Mouse (Mus musculus) C2C12 (cell line): ENCODE results near the gene Arhgef26. TPM values are rescaled to one million over a fixed set of nuclear protein-coding genes. Genes with fewer than 3 reads are reported as not detected.
A peak's percentile ranks its signal among the peaks of the same experiment; 100 is the strongest.

ENCODE experiments used
- H3K27me3 ChIP-seq: one replicate; pipeline ENCODE4 v1.6.1; 2011; ENCODE audit not compliant: control insufficient read depth, insufficient read depth, insufficient read length
- H3K36me3 ChIP-seq: one replicate; pipeline ENCODE4 v1.6.1; 2011; ENCODE audit not compliant: control insufficient read depth, insufficient read depth
- H3K4me3 ChIP-seq: one replicate; pipeline ENCODE4 v1.5.1; 2011; ENCODE audit warnings: mild to moderate bottlenecking, control low read depth; ENCODE audit not compliant: poor library complexity, insufficient read depth, severe bottlenecking
- H3K79me2 ChIP-seq: one replicate; pipeline ENCODE4 v1.6.1; 2011; ENCODE audit not compliant: control insufficient read depth, insufficient read depth
- H3K79me3 ChIP-seq: one replicate; pipeline ENCODE4 v1.6.1; 2011; ENCODE audit warnings: low read depth, control low read depth
- H3ac ChIP-seq: one replicate; pipeline ENCODE3; 2011; ENCODE audit warnings: low read depth; ENCODE audit not compliant: control insufficient read depth, insufficient read length
- CEBPB ChIP-seq: IDR thresholded peaks from one replicate; pipeline ENCODE4 v1.6.1; 2011; ENCODE audit warnings: low read depth, mild to moderate bottlenecking, control low read depth, moderate library complexity
- CTCF ChIP-seq: IDR thresholded peaks from one replicate; pipeline ENCODE4 v1.5.1; 2011; ENCODE audit not compliant: control insufficient read depth, insufficient read depth, insufficient read length
- FOSL1 ChIP-seq: IDR thresholded peaks from one replicate; pipeline ENCODE4 v1.8.0; 2011; ENCODE audit warnings: mild to moderate bottlenecking, low read length; ENCODE audit not compliant: poor library complexity, insufficient read depth, severe bottlenecking
- MAX ChIP-seq: IDR thresholded peaks from one replicate; pipeline ENCODE4 v1.6.1; 2011; ENCODE audit warnings: mild to moderate bottlenecking, control low read depth
- MYOD1 ChIP-seq: IDR thresholded peaks from one replicate; pipeline ENCODE4 v1.6.1; 2011; ENCODE audit warnings: low read depth; ENCODE audit not compliant: control insufficient read depth, insufficient read length
- MYOG ChIP-seq: IDR thresholded peaks from one replicate; pipeline ENCODE4 v1.6.1; 2011; ENCODE audit not compliant: control insufficient read depth, insufficient read length; ENCODE audit errors: extremely low read depth
- USF1 ChIP-seq: IDR thresholded peaks from one replicate; pipeline ENCODE4 v1.6.1; 2011; ENCODE audit warnings: low read depth, mild to moderate bottlenecking, control low read depth, moderate library complexity
- long read RNA-seq, 2 experiments: library from polyadenylated mRNA; unstranded; transcript quantifications; one replicate each; pipeline ENCODE4 v2.0.0; 2019 to 2020
- polyA plus RNA-seq: library from polyadenylated mRNA; unstranded; fragments of >200 nt; fragmentation: generic; extraction: Trizol; gene quantifications from one replicate; pipeline ENCODE4 v1.2.1, GENCODE M21; 2012; ENCODE audit warnings: missing spikeins

The Arhgef26 gene
- 1.9 TPM for polyA plus RNA-seq
- long read RNA-seq, experiment 1, partial matches to known transcripts: 0 of 2 reads
- long read RNA-seq, experiment 1, other reads (novel, unspliced or antisense): 2 of 2 reads
- long read RNA-seq, experiment 2, full-length matches to known transcripts: 12 of 23 reads
- long read RNA-seq, experiment 2, partial matches to known transcripts: 0 of 23 reads
- long read RNA-seq, experiment 2, other reads (novel, unspliced or antisense): 11 of 23 reads

DNA sequence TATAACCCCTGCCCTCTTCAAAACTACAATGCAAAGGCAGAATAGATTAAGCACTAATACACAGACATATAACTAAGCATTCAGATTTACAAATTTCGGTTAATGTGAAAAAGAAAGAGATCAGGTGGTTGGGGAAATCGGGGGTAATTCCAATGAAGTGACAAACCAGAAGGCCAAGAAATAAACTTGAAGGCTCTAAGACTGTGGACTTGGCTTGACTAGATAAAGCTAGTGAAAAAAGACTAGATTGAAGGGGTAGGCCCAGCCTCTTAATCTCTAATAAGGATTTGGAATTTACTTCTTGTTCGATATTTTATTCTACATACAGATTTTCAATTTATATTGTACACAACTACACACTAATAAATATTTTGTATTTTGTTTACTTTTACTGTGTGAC lies at the start of gene Arhgef26:
Arhgef26 (plus strand) TSS at position 301 of the 400 bp plus-strand sequence.
- TF ChIP-seq CTCF (no peak), MYOD1 (no peak), FOSL1 (no peak), MYOG (no peak), CEBPB (no peak)

DNA sequence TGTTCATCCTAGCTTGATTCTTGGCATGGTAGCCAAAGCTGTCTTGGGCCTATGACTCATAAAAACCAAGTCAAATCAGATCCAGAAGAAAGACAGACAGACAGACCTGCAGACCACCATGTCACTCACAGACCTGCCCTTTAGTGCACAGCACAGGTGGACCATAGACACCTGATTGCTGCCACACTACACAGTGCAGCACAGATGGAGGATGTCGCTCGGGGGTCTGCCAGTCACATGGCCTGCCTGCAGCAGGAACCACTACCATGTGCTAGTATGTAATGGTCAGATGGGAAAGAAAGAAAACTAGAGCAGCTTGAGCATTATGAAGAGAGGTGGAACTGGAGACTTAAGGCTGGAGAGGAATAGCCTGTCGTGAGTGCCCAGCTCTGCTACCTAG lies 27.7 kb upstream of the Arhgef26 start:
- Histone ChIP-seq H3ac (no peak overlapping the region), H3K27me3 (no peaks in the 10 kb centered on the region), H3K79me3 (no peaks in the 10 kb centered on the region), H3K4me3 (no peak overlapping the region), H3K36me3 (no peaks in the 10 kb centered on the region), H3K79me2 (no peaks in the 10 kb centered on the region)
- TF ChIP-seq CEBPB (no peak), CTCF (no peak), MYOD1 (no peak), MAX (no peak), USF1 (no peak), MYOG (no peak), FOSL1 (no peak)

More for the DNA sequence above, at the start of gene Arhgef26:
- no peaks in the 10 kb centered on the region for H3K79me2 ChIP-seq
- H3K79me3 ChIP-seq: no peaks in the 10 kb centered on the region
- no peaks in the 10 kb centered on the region for H3K36me3 ChIP-seq
- no peaks in the 10 kb centered on the region for H3K27me3 ChIP-seq
- peak within 1 kb of the TSS; percentile 11 for H3K4me3 ChIP-seq
- peak within 1 kb of the TSS; percentile 74 for H3ac ChIP-seq

DNA sequence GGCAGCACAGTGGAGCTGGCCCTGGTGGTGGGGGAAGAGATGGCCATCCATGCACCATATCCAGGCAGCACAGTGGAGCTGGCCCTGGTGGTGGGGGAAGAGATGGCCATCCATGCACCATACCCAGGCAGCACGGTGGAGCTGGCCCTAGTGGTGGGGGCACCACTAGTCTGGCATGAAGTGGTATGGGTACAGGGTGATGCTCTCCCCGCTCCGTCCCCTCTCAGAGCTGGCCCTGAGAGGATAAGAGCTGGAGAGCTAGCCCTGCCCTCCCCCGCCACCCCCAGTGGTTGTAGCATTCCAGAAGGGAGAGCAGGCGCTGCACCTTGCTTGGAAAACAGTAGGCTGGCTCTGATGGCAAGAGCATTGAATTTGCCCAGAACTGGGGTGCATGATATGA lies 26.9 kb upstream of the Arhgef26 start:
- Histone ChIP-seq H3K27me3 (no peaks in the 10 kb centered on the region), H3K79me2 (no peaks in the 10 kb centered on the region), H3K79me3 (no peaks in the 10 kb centered on the region), H3K36me3 (no peaks in the 10 kb centered on the region), H3K4me3 (no peak overlapping the region), H3ac (no peak overlapping the region)
- TF ChIP-seq FOSL1 (no peak), USF1 (no peak), MYOD1 (no peak), CTCF (no peak), MAX (no peak), CEBPB (no peak), MYOG (no peak)

DNA sequence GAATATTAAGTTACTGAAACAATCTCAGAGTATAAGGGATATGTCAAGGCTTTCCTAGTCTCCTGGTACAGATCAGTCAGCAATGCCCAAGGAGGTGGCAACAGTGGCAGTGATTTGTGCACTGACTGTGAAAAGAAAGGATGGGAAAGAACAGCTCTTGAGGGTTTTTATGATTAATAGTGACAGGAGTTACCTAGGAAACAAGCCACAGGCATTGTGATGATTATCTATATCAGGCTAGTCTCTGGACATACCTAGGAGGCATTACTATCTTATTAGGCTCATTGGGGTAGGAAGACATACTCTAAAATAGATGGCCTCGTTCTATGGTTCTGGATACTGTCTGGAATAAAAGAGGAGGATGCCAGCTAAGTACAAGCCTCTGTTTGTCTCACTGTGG lies 13.4 kb upstream of the Arhgef26 start:
- H3K27me3 ChIP-seq: no peaks in the 10 kb centered on the region
- H3ac ChIP-seq: no peak overlapping the region
- H3K36me3 ChIP-seq: no peaks in the 10 kb centered on the region
- no peaks in the 10 kb centered on the region for H3K79me2 ChIP-seq
- H3K4me3 ChIP-seq: no peak overlapping the region
- no peaks in the 10 kb centered on the region for H3K79me3 ChIP-seq
- no peak for TF ChIP-seq MAX
- no peak for TF ChIP-seq CEBPB
- no peak for TF ChIP-seq MYOD1
- TF ChIP-seq FOSL1: no peak
- TF ChIP-seq CTCF: no peak
- TF ChIP-seq USF1: no peak
- TF ChIP-seq MYOG: no peak

DNA sequence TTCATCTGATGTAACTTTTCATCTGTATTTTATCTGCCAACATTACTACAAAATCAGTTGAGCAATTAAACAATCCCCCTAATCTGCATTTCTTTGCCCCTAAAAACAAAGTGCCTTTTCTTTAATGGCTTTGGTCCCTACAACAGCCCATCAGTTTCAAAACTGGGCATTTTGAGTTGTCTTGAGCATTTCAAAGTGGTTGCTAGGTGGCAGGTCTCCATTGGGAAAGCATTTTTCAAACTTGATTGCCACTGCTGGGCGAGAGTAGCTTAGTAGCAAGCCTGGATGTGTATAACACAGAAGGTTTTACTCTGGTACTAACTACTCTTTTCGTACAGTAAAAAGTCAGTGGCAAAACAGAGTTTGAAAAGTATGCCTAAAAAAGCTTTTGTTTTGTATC lies 10.2 kb upstream of the Arhgef26 start:
- Histone ChIP-seq H3K27me3 (no peaks in the 10 kb centered on the region), H3K4me3 (no peak overlapping the region), H3ac (no peak overlapping the region), H3K36me3 (no peaks in the 10 kb centered on the region), H3K79me2 (no peaks in the 10 kb centered on the region), H3K79me3 (no peaks in the 10 kb centered on the region)
- TF ChIP-seq CEBPB (no peak), MAX (no peak), FOSL1 (no peak)

DNA sequence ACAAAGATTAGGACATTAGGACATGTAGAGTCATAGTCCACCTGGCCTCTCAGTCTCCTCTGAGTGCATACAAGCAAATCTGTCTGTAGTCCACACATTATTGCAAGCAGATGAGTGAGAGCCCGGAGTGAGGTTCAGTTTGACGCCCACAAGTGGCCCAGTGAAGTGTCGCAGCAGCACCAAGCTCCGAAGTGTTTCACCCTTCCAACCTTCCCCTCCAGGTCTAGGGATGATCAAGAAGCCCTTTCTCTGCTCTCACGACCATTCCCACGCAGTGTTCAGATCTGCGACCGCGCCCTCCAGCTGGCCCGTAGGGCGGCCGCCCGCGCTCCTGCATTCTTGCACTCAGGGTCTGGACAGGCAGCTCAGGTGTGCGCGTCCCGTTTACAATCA lies 313 bp downstream of the Arhgef26 start:
- Histone ChIP-seq H3K79me3 (no peaks in the 10 kb centered on the region), H3K36me3 (no peaks in the 10 kb centered on the region), H3K4me3 (no peak overlapping the region), H3K27me3 (no peaks in the 10 kb centered on the region), H3ac (peak overlapping the region; percentile 37), H3K79me2 (no peaks in the 10 kb centered on the region)
- TF ChIP-seq MAX (no peak), FOSL1 (no peak), MYOG (no peak), USF1 (no peak), CEBPB (no peak), CTCF (no peak), MYOD1 (no peak)
